Mouse (Mus musculus) MEL (cell line): ENCODE data around the gene Sirt3. TPM values are rescaled to one million over a fixed set of nuclear protein-coding genes. Genes with fewer than 3 reads are reported as not detected.

Source experiments
- DNase-seq: peaks from one replicate; pipeline ENCODE4 v3.0.0; 2011; ENCODE audit warnings: low read depth, low spot score
- H3K27ac ChIP-seq: 2 replicates; pipeline ENCODE4 v1.5.1; 2012; ENCODE audit warnings: low read depth, mild to moderate bottlenecking, control low read depth, low read length, moderate library complexity; ENCODE audit not compliant: control insufficient read depth
- H3K27me3 ChIP-seq, 2 experiments: fragments of 150-350 bp in 1 of 2; sonication (generic) in 1 of 2; 2 replicates each; pipeline ENCODE4 v1.6.1; 2012; ENCODE audit warnings: low read length in 2 of 2, mild to moderate bottlenecking in 2 of 2, improper control_type of control experiment in 1 of 2, moderate library complexity in 1 of 2; ENCODE audit not compliant: insufficient read depth in 2 of 2, control insufficient read depth in 1 of 2
- H3K36me3 ChIP-seq, 2 experiments: 2 replicates each; pipeline ENCODE4 v1.6.1; 2012 to 2014; ENCODE audit warnings: low read length in 2 of 2, improper control_type of control experiment in 1 of 2, inconsistent platforms in 1 of 2, mild to moderate bottlenecking in 1 of 2; ENCODE audit not compliant: insufficient read depth in 2 of 2, control insufficient read depth in 1 of 2
- H3K4me1 ChIP-seq, 2 experiments: fragments of 150-350 bp in 1 of 2; sonication (generic) in 1 of 2; 2 replicates each; pipeline ENCODE4 v1.6.1; 2012; ENCODE audit warnings: low read length in 2 of 2, improper control_type of control experiment in 1 of 2, mild to moderate bottlenecking in 1 of 2; ENCODE audit not compliant: insufficient read depth in 2 of 2, control insufficient read depth in 1 of 2
- H3K4me3 ChIP-seq, 2 experiments: fragments of 150-350 bp in 1 of 2; sonication (generic) in 1 of 2; 2 replicates each; pipeline ENCODE4 v1.5.1; 2012; ENCODE audit warnings: low read depth in 2 of 2, low read length in 2 of 2, mild to moderate bottlenecking in 2 of 2, moderate library complexity in 2 of 2, control low read depth in 1 of 2, improper control_type of control experiment in 1 of 2; ENCODE audit not compliant: control insufficient read depth in 1 of 2, insufficient read depth in 1 of 2
- H3K79me2 ChIP-seq: 2 replicates; pipeline ENCODE4 v1.6.1; 2012; ENCODE audit warnings: mild to moderate bottlenecking, low read length, moderate library complexity; ENCODE audit not compliant: control insufficient read depth, poor library complexity, insufficient read depth
- H3K9ac ChIP-seq: 2 replicates; pipeline ENCODE4 v1.6.1; 2012; ENCODE audit warnings: low read depth, mild to moderate bottlenecking, control low read depth, low read length, moderate library complexity; ENCODE audit not compliant: control insufficient read depth, poor library complexity, severe bottlenecking
- H3K9me3 ChIP-seq: fragments of 150-350 bp; sonication (generic); replicated peaks from 2 replicates; pipeline ENCODE4 v1.6.1; 2012; ENCODE audit warnings: mild to moderate bottlenecking, low read length, improper control_type of control experiment, moderate library complexity; ENCODE audit not compliant: insufficient read depth
- BHLHE40 ChIP-seq: IDR thresholded peaks from 2 replicates; pipeline ENCODE4 v1.6.1; 2012; ENCODE audit warnings: low read depth, mild to moderate bottlenecking, inconsistent platforms, low read length, improper control_type of control experiment, borderline replicate concordance
- CHD1 ChIP-seq: IDR thresholded peaks from 2 replicates; pipeline ENCODE4 v1.6.1; 2012; ENCODE audit warnings: low read depth, mild to moderate bottlenecking, inconsistent platforms, low read length, improper control_type of control experiment
- ELF1 ChIP-seq: IDR thresholded peaks from 2 replicates; pipeline ENCODE4 v1.6.1; 2014; ENCODE audit warnings: low read depth, mild to moderate bottlenecking, inconsistent platforms, low read length, improper control_type of control experiment, moderate library complexity
- ETS1 ChIP-seq: IDR thresholded peaks from 2 replicates; pipeline ENCODE4 v1.6.1; 2012; ENCODE audit warnings: low read depth, mild to moderate bottlenecking, inconsistent platforms, low read length, improper control_type of control experiment, moderate library complexity
- GABPA ChIP-seq: IDR thresholded peaks from 2 replicates; pipeline ENCODE4 v1.6.1; 2012; ENCODE audit warnings: low read depth, mild to moderate bottlenecking, inconsistent platforms, low read length, improper control_type of control experiment, moderate library complexity
- GATA1 ChIP-seq: IDR thresholded peaks from 2 replicates; pipeline ENCODE4 v1.6.1; 2011; ENCODE audit warnings: low read depth, low read length, improper control_type of control experiment
- JUND ChIP-seq: IDR thresholded peaks from 2 replicates; pipeline ENCODE4 v1.6.1; 2011; ENCODE audit warnings: low read depth, mild to moderate bottlenecking, improper control_type of control experiment, low read length
- MAFK ChIP-seq: IDR thresholded peaks from 2 replicates; pipeline ENCODE4 v1.6.1; 2011; ENCODE audit warnings: low read depth, mild to moderate bottlenecking, low read length, improper control_type of control experiment, borderline replicate concordance
- MAZ ChIP-seq: IDR thresholded peaks from 2 replicates; pipeline ENCODE4 v1.6.1; 2012; ENCODE audit warnings: low read depth, mild to moderate bottlenecking, inconsistent platforms, low read length, improper control_type of control experiment
- MEF2A ChIP-seq: IDR thresholded peaks from 2 replicates; pipeline ENCODE4 v1.6.1; 2014; ENCODE audit warnings: low read depth, mild to moderate bottlenecking, inconsistent platforms, low read length, improper control_type of control experiment; ENCODE audit not compliant: poor library complexity, insufficient replicate concordance, severe bottlenecking; ENCODE audit errors: extremely low read depth
- MXI1 ChIP-seq: IDR thresholded peaks from 2 replicates; pipeline ENCODE4 v1.6.1; 2011; ENCODE audit warnings: mild to moderate bottlenecking, low read depth, low read length, improper control_type of control experiment
- MYB ChIP-seq: IDR thresholded peaks from 2 replicates; pipeline ENCODE4 v1.6.1; 2011; ENCODE audit warnings: mild to moderate bottlenecking, low read depth, low read length, improper control_type of control experiment
- NELFE ChIP-seq: IDR thresholded peaks from 2 replicates; pipeline ENCODE4 v1.6.1; 2011; ENCODE audit warnings: low read depth, low read length, improper control_type of control experiment
- POLR2AphosphoS5 ChIP-seq: IDR thresholded peaks from 2 replicates; pipeline ENCODE4 v1.6.1; 2012; ENCODE audit warnings: low read depth, borderline replicate concordance, mild to moderate bottlenecking, inconsistent platforms, low read length, moderate library complexity, mixed read lengths
- RAD21 ChIP-seq: IDR thresholded peaks from 2 replicates; pipeline ENCODE4 v1.6.1; 2011; ENCODE audit warnings: mild to moderate bottlenecking, low read depth, low read length, improper control_type of control experiment
- RCOR1 ChIP-seq: IDR thresholded peaks from 2 replicates; pipeline ENCODE4 v1.6.1; 2012; ENCODE audit warnings: low read depth, mild to moderate bottlenecking, inconsistent platforms, low read length, improper control_type of control experiment
- SIN3A ChIP-seq: IDR thresholded peaks from 2 replicates; pipeline ENCODE4 v1.6.1; 2012; ENCODE audit warnings: low read length, improper control_type of control experiment, inconsistent platforms
- TBP ChIP-seq: IDR thresholded peaks from 2 replicates; pipeline ENCODE4 v1.8.0; 2011; ENCODE audit warnings: low read depth, low read length, improper control_type of control experiment
- TCF12 ChIP-seq: IDR thresholded peaks from 2 replicates; pipeline ENCODE4 v1.6.1; 2014; ENCODE audit warnings: low read depth, mild to moderate bottlenecking, inconsistent platforms, low read length, improper control_type of control experiment, moderate library complexity
- UBTF ChIP-seq: IDR thresholded peaks from 2 replicates; pipeline ENCODE4 v1.6.1; 2012; ENCODE audit warnings: low read depth, mild to moderate bottlenecking, inconsistent platforms, low read length, improper control_type of control experiment, moderate library complexity, borderline replicate concordance; ENCODE audit not compliant: insufficient read depth
- USF1 ChIP-seq: IDR thresholded peaks from 2 replicates; pipeline ENCODE4 v1.6.1; 2014; ENCODE audit warnings: low read depth, mild to moderate bottlenecking, inconsistent platforms, low read length, improper control_type of control experiment, moderate library complexity
- USF2 ChIP-seq, 2 experiments: IDR thresholded peaks; 2 replicates each; pipeline ENCODE4 v1.6.1; 2011 to 2012; ENCODE audit warnings: improper control_type of control experiment in 2 of 2, low read length in 2 of 2, borderline replicate concordance in 1 of 2, inconsistent platforms in 1 of 2, low read depth in 1 of 2, mild to moderate bottlenecking in 1 of 2; ENCODE audit not compliant: insufficient read depth in 1 of 2
- ZNF384 ChIP-seq: IDR thresholded peaks from 2 replicates; pipeline ENCODE4 v1.6.1; 2012; ENCODE audit warnings: low read depth, mild to moderate bottlenecking, inconsistent platforms, low read length, improper control_type of control experiment
- polyA plus RNA-seq, 2 experiments: library from polyadenylated mRNA; stranded (reverse) in 1 of 2; unstranded in 1 of 2; fragments of >175 nt in 1 of 2; fragments of >200 nt in 1 of 2; gene quantifications; 2 replicates each; pipeline versions ENCODE4 v1.2.1 to v1.2.4; 2012; ENCODE audit warnings: low replicate concordance in 2 of 2, low read depth in 1 of 2; ENCODE audit not compliant: insufficient read length in 2 of 2, insufficient read depth in 1 of 2, missing spikeins in 1 of 2
- total RNA-seq: library from RNA; depleted of rRNA; stranded (reverse); fragments of 300-350 nt; gene quantifications from 2 replicates; pipeline ENCODE4 v1.2.3, GENCODE M21; 2012

Gene Sirt3
- total and polyA plus RNA-seq, 3 experiments = 16.1 to 19.5 TPM; not detected in 1

GRCm38 (mm10) chr7:140821653-140822329 lies 60.3 kb downstream of the Sirt3 start, which contains the start of gene Zfp941:
Gene Zfp941, minus strand, starts transcription at chr7:140822178.
- Histone ChIP-seq H3K79me2 (no peaks in the 10 kb centered on the region), H3K9ac (no peak within 1 kb of the TSS), H3K36me3 (no peaks in the 10 kb centered on the region), H3K27ac (no peak within 1 kb of the TSS), H3K9me3 (no peaks in the 10 kb centered on the region), H3K4me3 (no peak within 1 kb of the TSS), H3K27me3 (peaks cover 13 to 22% of the 10 kb centered on the region in 2 experiments), H3K4me1 (no peaks in the 10 kb centered on the region)
- no peak for DNase-seq
- no peak for TF ChIP-seq ELF1
- no peak for TF ChIP-seq SIN3A
- no peak for TF ChIP-seq MEF2A
- TF ChIP-seq USF1 = no peak
- no peak for TF ChIP-seq RCOR1
- no peak for TF ChIP-seq CHD1
- TF ChIP-seq MAFK = no peak
- TF ChIP-seq MAZ = no peak
- TF ChIP-seq TCF12 = no peak
- no peak for TF ChIP-seq TBP
- no peak for TF ChIP-seq NELFE
- TF ChIP-seq ETS1 = no peak
- no peak for TF ChIP-seq UBTF
- no peak for TF ChIP-seq ZNF384
- TF ChIP-seq GATA1 = no peak
- TF ChIP-seq MXI1 = no peak

GRCm38 (mm10) chr7:140821305-140821652 lies 60.8 kb downstream of the Sirt3 start:
- H3K27me3 ChIP-seq = peaks cover 13 to 25% of the 10 kb centered on the region in 2 experiments
- no peaks in the 10 kb centered on the region for H3K4me1 ChIP-seq
- H3K4me3 ChIP-seq = no peak overlapping the region
- DNase-seq = no peak
- no peak overlapping the region for H3K9ac ChIP-seq
- TF ChIP-seq GABPA (no peak), MYB (no peak), GATA1 (no peak), RAD21 (no peak), ETS1 (no peak), POLR2AphosphoS5 (no peak), ELF1 (no peak), USF1 (no peak), SIN3A (no peak), ZNF384 (no peak), MXI1 (no peak), USF2 (IDR thresholded peaks at IDR 0.05; ENCODE audit: borderline replicate concordance in 1 of 2, insufficient read depth in 1 of 2, low read depth in 1 of 2, low read length in 2 of 2) (no peak), JUND (no peak), NELFE (no peak), BHLHE40 (no peak)
- no peaks in the 10 kb centered on the region for H3K36me3 ChIP-seq
- no peak overlapping the region for H3K27ac ChIP-seq
- no peaks in the 10 kb centered on the region for H3K79me2 ChIP-seq
- no peaks in the 10 kb centered on the region for H3K9me3 ChIP-seq
